Mouse (Mus musculus): Measurements from ENCODE around the gene Clec4b2. TPM values are rescaled to one million over a fixed set of nuclear protein-coding genes. Genes with fewer than 3 reads are reported as not detected.
"Not testable (repeated sequence)": the region's sequence is repeated elsewhere in the genome, so short reads cannot be mapped to it uniquely, and the experiment has no call there.

The Clec4b2 gene
- not detected in 2 replicates for polyA plus RNA-seq (2012; rRNA removed)

DNA sequence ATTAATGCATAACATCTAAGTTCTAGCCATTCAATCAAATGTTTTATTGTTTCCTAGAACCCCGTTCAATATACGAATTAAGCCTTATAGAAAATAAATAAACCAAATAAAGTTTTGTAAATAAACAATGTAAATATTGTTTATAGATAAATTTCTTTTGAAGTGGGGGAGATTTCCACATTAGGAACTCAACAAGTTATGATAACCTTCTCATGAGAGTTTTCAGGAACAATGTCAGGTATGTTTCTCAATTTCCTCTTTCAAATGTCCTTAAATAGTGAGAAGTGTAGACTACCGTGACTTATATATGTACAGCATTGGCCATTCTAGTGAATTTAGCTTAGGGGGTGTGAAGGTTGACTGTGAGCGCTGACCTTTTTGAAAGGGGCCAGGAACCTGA is at the start of gene Clec4b2:
Gene Clec4b2 (plus strand): TSS at position 301 of the 400 bp plus-strand sequence.
- no peak for DNase-seq (ENCODE audit: low read depth, low spot score)
- WGBS, result 81% methylated on average over 4 of the region's 4 CpGs

DNA sequence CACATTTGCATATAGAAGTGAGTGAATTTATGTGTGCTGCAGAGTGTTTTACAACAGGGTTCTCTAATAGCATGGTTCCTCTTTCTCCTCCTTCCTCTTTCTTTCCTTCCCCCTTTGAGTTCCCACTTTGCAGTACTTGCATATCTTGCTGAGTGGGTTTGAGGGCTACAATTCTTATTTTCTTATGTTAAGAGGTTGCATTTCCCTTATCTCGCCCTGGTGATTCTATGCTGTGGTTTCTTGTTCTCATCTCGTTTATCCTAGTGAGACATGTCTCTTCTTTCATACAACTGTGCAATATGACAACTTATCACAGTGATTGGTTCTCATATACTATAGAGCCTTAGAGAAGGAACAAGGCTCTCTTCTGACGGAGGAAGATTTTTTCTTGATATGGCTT is 49.5 kb upstream of the Clec4b2 start:
- 66% methylated on average over 3 of the region's 3 CpGs for WGBS
- DNase-seq (ENCODE audit: low read depth, low spot score), result no peak

DNA sequence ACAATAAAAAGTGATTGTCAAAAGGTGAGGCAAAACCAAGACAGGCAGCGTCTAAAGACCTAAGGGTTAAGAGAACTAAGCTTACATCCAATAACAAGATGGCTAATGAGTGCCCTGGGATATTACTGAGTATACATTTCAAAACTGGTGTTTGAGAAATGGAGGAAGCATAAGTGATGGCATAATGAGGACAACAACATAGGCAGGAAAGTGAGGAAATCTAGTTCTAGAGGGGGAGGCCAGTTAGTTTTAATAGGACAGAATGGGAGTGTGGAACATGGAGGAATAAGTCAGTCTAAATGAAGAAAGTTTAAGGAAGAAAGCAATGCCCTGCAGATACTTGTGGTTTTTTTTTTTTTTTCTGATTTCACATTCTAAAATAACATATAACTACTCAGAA is 45.5 kb upstream of the Clec4b2 start:
- WGBS, result 50% methylated on average over 1 of the region's 1 CpGs
- DNase-seq (ENCODE audit: low read depth, low spot score), result no peak

DNA sequence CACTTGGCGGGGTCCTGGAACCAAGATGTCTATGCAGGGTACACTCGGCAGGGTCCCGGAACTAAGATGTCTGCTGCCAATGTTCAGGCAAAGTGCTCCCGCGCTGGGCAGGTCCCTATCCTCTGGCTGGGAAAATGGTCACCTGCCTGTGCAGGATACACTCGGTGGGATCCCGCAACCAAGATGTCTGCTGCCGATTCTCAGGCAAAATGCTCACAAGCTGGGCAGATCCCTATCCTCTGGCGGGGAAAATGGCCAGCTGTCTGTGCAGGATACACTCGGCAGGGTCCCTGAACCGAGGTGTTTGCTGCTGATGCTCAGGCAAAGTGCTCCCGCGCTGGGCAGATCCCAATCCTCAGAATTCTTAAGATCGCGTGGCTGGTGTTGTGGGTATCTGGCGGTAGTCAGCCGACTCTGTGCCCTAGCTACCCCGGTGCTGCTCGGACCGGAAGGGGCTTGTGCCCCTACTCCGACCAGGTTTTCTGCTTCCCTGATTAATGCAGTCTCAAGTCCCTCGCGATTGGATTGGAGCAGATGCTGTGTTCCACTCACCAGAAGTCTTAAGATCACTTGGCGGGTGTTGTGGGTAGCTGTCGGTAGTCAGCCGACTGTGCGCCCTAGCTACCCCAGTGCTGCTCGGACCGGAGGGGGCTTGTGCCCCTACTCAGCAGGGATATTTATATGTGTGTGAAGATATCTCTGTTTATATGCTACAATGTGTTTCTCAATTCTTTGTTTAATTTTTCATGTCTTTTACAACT is 34.7 kb upstream of the Clec4b2 start:
- WGBS, result 62% methylated on average over 29 of the region's 29 CpGs
- not testable (repeated sequence) for DNase-seq (ENCODE audit: low read depth, low spot score)

- no peak for DNase-seq (ENCODE audit: low read depth, low spot score)
- WGBS, result 45% methylated on average over 1 of the region's 1 CpGs
Measured at GRCm38 (mm10) chr6:123170106-123170505, 2.6 kb upstream of the Clec4b2 start.

DNA sequence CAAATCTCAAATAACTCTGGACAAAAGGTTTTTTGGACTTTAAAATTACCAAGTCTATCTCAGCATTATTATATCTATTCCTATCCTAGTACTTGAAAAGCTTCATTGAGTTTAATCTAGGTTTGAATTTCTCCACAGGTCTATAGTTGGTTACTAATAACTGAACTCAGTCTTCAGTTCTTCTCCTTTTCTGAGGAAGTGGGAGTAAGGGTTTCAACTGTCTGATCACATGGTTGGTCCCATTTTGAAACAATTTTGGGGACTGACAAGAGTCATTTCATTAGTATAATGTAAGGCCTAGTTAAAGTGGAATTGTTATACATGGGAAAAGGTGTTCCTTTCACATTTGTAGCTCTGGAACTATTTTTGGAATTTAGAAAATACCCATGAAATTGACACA is 1.7 kb upstream of the Clec4b2 start:
- DNase-seq (ENCODE audit: low read depth, low spot score), result no peak

DNA sequence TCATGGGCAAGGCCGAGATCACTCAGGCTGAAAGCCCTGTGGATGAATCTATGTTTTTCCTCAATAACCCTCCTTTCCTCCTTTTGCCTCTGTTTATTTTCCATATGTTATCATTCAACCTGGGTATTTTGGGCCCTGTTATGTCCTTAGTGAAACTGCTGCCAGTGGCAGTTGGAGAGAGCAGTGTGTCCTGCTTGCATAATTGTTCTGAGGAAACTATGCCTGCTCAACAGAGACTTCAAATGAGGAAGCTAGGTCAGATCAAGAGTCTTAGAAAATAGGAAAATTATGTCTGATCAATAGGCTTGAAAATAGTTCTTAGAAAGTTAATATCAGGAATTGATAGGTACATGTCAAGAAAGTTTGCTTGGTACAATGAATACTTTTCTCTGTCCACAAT is 2.9 kb downstream of the Clec4b2 start:
- WGBS, result 82% methylated on average over 1 of the region's 1 CpGs
- no peak for DNase-seq (ENCODE audit: low read depth, low spot score)

GRCm38 (mm10) chr6:123184862-123185261 is 12.2 kb downstream of the Clec4b2 start:
- DNase-seq (ENCODE audit: low read depth, low spot score), result not testable (repeated sequence)
- 55% methylated on average over 2 of the region's 2 CpGs for WGBS

- WGBS, result 88% methylated on average over 1 of the region's 1 CpGs
- no peak for DNase-seq (ENCODE audit: low read depth, low spot score)
Measured at GRCm38 (mm10) chr6:123207187-123208076, 34.7 kb downstream of the Clec4b2 start.

DNA sequence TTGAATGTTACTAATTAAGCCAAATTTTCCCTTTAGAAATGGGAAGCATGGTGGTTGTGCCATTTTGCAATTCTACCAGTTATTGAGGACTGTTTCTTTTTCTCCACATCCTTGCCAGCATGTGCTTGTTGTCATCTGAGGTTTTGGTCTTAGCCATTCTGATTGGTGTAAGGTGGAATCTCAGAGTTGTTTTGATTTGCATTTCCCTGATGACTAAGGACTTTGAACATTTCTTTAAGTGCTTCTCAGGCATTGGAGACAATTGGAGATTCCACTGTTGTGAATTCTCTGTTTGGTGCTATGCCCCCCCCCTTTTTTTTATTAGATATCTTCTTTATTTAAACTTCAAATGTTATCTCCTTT is 35.4 kb downstream of the Clec4b2 start:
- DNase-seq (ENCODE audit: low read depth, low spot score), result not testable (repeated sequence)

GRCm38 (mm10) chr6:123211726-123212125 is 39.0 kb downstream of the Clec4b2 start:
- 48% methylated on average over 1 of the region's 1 CpGs for WGBS
- DNase-seq (ENCODE audit: low read depth, low spot score), result no peak

GRCm38 (mm10) chr6:123227519-123228166 is 55.0 kb downstream of the Clec4b2 start:
- no peak for DNase-seq (ENCODE audit: low read depth, low spot score)
- 43% methylated on average over 2 of the region's 2 CpGs for WGBS

- 48% methylated on average over 3 of the region's 3 CpGs for WGBS
- no peak for DNase-seq (ENCODE audit: low read depth, low spot score)
Measured at GRCm38 (mm10) chr6:123229644-123230043, 57.0 kb downstream of the Clec4b2 start, which contains the start of gene Clec4n. Clec4n (plus strand) TSS chr6:123229843.

DNA sequence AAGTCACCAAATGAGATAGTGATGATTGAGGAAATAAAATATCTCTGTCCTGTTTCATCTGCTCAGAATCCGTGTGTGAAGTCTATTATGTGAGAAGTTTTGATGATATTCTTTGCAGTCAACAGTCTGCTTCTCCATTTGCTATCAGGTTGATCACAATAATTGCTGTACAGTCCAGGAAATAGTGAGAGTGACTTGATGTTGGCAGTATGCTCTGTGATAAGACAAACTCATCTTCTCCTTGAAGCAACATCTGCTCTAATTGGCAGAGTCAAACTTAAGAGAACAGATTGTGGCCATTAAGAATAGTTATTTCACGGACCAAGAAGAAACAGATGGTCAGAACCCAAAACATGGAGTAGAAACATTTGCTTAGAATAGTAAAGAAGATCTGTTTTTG is 58.5 kb downstream of the Clec4b2 start:
- DNase-seq (ENCODE audit: low read depth, low spot score), result no peak
- 55% methylated on average over 2 of the region's 2 CpGs for WGBS

DNA sequence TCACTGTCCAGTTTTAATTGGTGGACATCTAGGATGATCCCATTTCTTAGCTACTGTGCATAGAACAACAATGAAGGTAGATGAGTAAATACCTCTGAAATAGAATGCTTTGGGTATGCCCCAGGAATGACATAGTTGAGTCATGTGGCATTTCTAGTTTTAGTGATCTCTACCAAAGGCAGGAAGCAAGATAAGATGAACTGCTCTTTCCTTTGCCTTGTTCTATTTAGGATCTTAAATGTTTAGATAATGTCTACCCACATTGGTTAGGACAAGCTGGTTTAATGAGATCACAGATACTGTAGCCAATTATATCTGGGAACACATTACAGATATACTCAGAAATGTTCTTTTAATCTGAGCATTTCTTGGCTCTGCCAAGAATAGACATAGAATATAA is 64.9 kb downstream of the Clec4b2 start:
- no peak for DNase-seq (ENCODE audit: low read depth, low spot score)

- 77% methylated on average over 5 of the region's 5 CpGs for whole genome bisulfite sequencing
- DNase-seq (ENCODE audit: low read depth, low spot score), result no peak
Measured at GRCm38 (mm10) chr6:123244201-123244600, 71.5 kb downstream of the Clec4b2 start.

DNA sequence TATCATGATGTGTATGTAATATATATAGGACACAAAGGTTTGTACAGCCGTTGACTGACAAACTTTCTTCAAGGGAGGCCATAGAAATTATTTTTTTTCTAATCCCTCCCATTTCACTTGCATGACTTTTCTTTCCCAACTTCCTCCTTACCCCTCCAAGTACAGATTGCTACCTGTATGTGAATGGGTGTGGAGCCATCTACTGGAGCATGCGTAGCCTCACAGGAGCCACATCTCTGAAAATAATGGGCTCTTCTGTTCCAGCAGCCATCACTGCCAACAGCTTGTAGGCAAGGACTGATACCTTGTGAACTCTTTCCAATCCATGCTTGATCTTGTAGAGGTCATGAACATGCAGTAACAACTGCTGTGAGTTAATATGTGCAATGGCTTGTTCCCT is 76.2 kb downstream of the Clec4b2 start:
- not testable (repeated sequence) for DNase-seq (ENCODE audit: low read depth, low spot score)
- 75% methylated on average over 2 of the region's 2 CpGs for WGBS

- no peak for DNase-seq (ENCODE audit: low read depth, low spot score)
Measured at GRCm38 (mm10) chr6:123252735-123253134, 80.0 kb downstream of the Clec4b2 start.

Measured in large intestine, adult 2 months (tissue).